Mouse (Mus musculus): ENCODE results near the gene Slc13a3. TPM values are rescaled to one million over a fixed set of nuclear protein-coding genes. Genes with fewer than 3 reads are reported as not detected.

The Slc13a3 gene
- polyA plus RNA-seq, 1 experiment from 2014 or later, result 0.89 TPM

GRCm38 (mm10) chr2:165497706-165498275 lies 24.8 kb upstream of the Slc13a3 start:
- Histone ChIP-seq H3K9ac (no peak overlapping the region), H3K27ac (replicated peaks) (no peak overlapping the region), H3K27me3 (no peaks in the 10 kb centered on the region), H3K9me3 (replicated peaks) (no peaks in the 10 kb centered on the region), H3K4me3 (replicated peaks) (no peak overlapping the region), H3K4me2 (replicated peaks) (no peak overlapping the region), H3K4me1 (peaks cover 16% of the 10 kb centered on the region), H3K36me3 (no peaks in the 10 kb centered on the region)
- ATAC-seq (ENCODE audit: insufficient number of reproducible peaks, low FRiP score, low TSS enrichment, low read depth), result no peak
- WGBS, result 58% methylated on average over 2 of the region's 2 CpGs

- Histone ChIP-seq H3K27me3 (no peaks in the 10 kb centered on the region), H3K36me3 (no peaks in the 10 kb centered on the region), H3K4me3 (replicated peaks) (no peak overlapping the region), H3K9me3 (replicated peaks) (no peaks in the 10 kb centered on the region), H3K27ac (replicated peaks) (no peak overlapping the region), H3K4me2 (replicated peaks) (no peak overlapping the region), H3K9ac (no peak overlapping the region), H3K4me1 (peaks cover 20% of the 10 kb centered on the region)
- no peak for ATAC-seq (ENCODE audit: insufficient number of reproducible peaks, low FRiP score, low TSS enrichment, low read depth)
These were observed 23.2 kb upstream of the Slc13a3 start for GRCm38 (mm10) chr2:165496251-165496650.

- peaks cover 14% of the 10 kb centered on the region for H3K36me3 ChIP-seq
- no peaks in the 10 kb centered on the region for H3K9me3 ChIP-seq (replicated peaks)
- H3K4me3 ChIP-seq (replicated peaks), result no peak overlapping the region
- H3K9ac ChIP-seq, result no peak overlapping the region
- WGBS, result 60% methylated on average over 2 of the region's 2 CpGs
- no peaks in the 10 kb centered on the region for H3K27me3 ChIP-seq
- H3K4me1 ChIP-seq, result peaks cover 20% of the 10 kb centered on the region
- no peak overlapping the region for H3K27ac ChIP-seq (replicated peaks)
- no peak for ATAC-seq (ENCODE audit: insufficient number of reproducible peaks, low FRiP score, low TSS enrichment, low read depth)
- H3K4me2 ChIP-seq (replicated peaks), result no peak overlapping the region
These were observed 21.5 kb upstream of the Slc13a3 start for GRCm38 (mm10) chr2:165494495-165494894.

GRCm38 (mm10) chr2:165493587-165494210 lies 20.7 kb upstream of the Slc13a3 start:
- H3K4me2 ChIP-seq (replicated peaks), result peak overlapping the region; percentile 80
- H3K27ac ChIP-seq (replicated peaks), result no peak overlapping the region; the same call in 1 of the 2 replicates
- H3K27me3 ChIP-seq, result no peaks in the 10 kb centered on the region
- H3K4me1 ChIP-seq, result peaks cover 15% of the 10 kb centered on the region
- H3K9ac ChIP-seq, result peak overlapping the region; percentile 74
- H3K4me3 ChIP-seq (replicated peaks), result peak overlapping the region; percentile 73
- 20% methylated on average over 17 of the region's 17 CpGs for WGBS
- H3K9me3 ChIP-seq (replicated peaks), result no peaks in the 10 kb centered on the region
- H3K36me3 ChIP-seq, result peaks cover 22% of the 10 kb centered on the region
- ATAC-seq (ENCODE audit: insufficient number of reproducible peaks, low FRiP score, low TSS enrichment, low read depth), result no peak

- H3K27me3 ChIP-seq, result no peaks in the 10 kb centered on the region
- peak within 1 kb of the TSS; percentile 74 for H3K9ac ChIP-seq
- peaks cover 15% of the 10 kb centered on the region for H3K4me1 ChIP-seq
- H3K4me3 ChIP-seq (replicated peaks), result peak within 1 kb of the TSS; percentile 73
- H3K9me3 ChIP-seq (replicated peaks), result no peaks in the 10 kb centered on the region
- H3K4me2 ChIP-seq (replicated peaks), result peak within 1 kb of the TSS; percentile 80
- under 1% methylated on average over 84 of the region's 84 CpGs for WGBS
- peaks cover 29% of the 10 kb centered on the region for H3K36me3 ChIP-seq
- peak; percentile 88 for ATAC-seq (ENCODE audit: insufficient number of reproducible peaks, low FRiP score, low TSS enrichment, low read depth)
- peak within 1 kb of the TSS; percentile 86 for H3K27ac ChIP-seq (replicated peaks)
These were observed 19.9 kb upstream of the Slc13a3 start, which contains the start of gene Trp53rka for GRCm38 (mm10) chr2:165492648-165493553. TSS of gene Trp53rka (minus strand) at chr2:165493324.

GRCm38 (mm10) chr2:165486881-165487535 lies 14.0 kb upstream of the Slc13a3 start:
- no peaks in the 10 kb centered on the region for H3K27me3 ChIP-seq
- no peak overlapping the region for H3K9ac ChIP-seq
- ATAC-seq (ENCODE audit: insufficient number of reproducible peaks, low FRiP score, low TSS enrichment, low read depth), result no peak
- no peak overlapping the region for H3K4me3 ChIP-seq (replicated peaks)
- no peaks in the 10 kb centered on the region for H3K9me3 ChIP-seq (replicated peaks)
- peaks cover 29% of the 10 kb centered on the region for H3K36me3 ChIP-seq
- no peak overlapping the region for H3K4me2 ChIP-seq (replicated peaks)
- WGBS, result 28% methylated on average over 8 of the region's 8 CpGs
- H3K4me1 ChIP-seq, result peaks cover 14% of the 10 kb centered on the region
- H3K27ac ChIP-seq (replicated peaks), result no peak overlapping the region

- no peak overlapping the region for H3K9ac ChIP-seq
- H3K4me2 ChIP-seq (replicated peaks), result no peak overlapping the region
- no peaks in the 10 kb centered on the region for H3K27me3 ChIP-seq
- H3K4me3 ChIP-seq (replicated peaks), result no peak overlapping the region
- peaks cover 29% of the 10 kb centered on the region for H3K36me3 ChIP-seq
- peaks cover 12% of the 10 kb centered on the region for H3K4me1 ChIP-seq
- no peak overlapping the region for H3K27ac ChIP-seq (replicated peaks)
- 70% methylated on average over 5 of the region's 5 CpGs for WGBS
- no peak for ATAC-seq (ENCODE audit: insufficient number of reproducible peaks, low FRiP score, low TSS enrichment, low read depth)
- H3K9me3 ChIP-seq (replicated peaks), result no peaks in the 10 kb centered on the region
These were observed 13.4 kb upstream of the Slc13a3 start for GRCm38 (mm10) chr2:165486401-165486800.

GRCm38 (mm10) chr2:165485826-165486225 lies 12.8 kb upstream of the Slc13a3 start:
- no peaks in the 10 kb centered on the region for H3K27me3 ChIP-seq
- H3K4me3 ChIP-seq (replicated peaks), result no peak overlapping the region
- H3K27ac ChIP-seq (replicated peaks), result no peak overlapping the region
- ATAC-seq (ENCODE audit: insufficient number of reproducible peaks, low FRiP score, low TSS enrichment, low read depth), result no peak
- no peaks in the 10 kb centered on the region for H3K9me3 ChIP-seq (replicated peaks)
- H3K9ac ChIP-seq, result no peak overlapping the region
- peaks cover 12% of the 10 kb centered on the region for H3K4me1 ChIP-seq
- WGBS, result 40% methylated on average over 3 of the region's 3 CpGs
- H3K36me3 ChIP-seq, result peaks cover 29% of the 10 kb centered on the region
- H3K4me2 ChIP-seq (replicated peaks), result no peak overlapping the region

- Histone ChIP-seq H3K27ac (replicated peaks) (no peak overlapping the region), H3K36me3 (peaks cover 12% of the 10 kb centered on the region), H3K9me3 (replicated peaks) (no peaks in the 10 kb centered on the region), H3K4me1 (peaks cover 12% of the 10 kb centered on the region), H3K9ac (no peak overlapping the region), H3K27me3 (no peaks in the 10 kb centered on the region), H3K4me3 (replicated peaks) (no peak overlapping the region), H3K4me2 (replicated peaks) (no peak overlapping the region)
- no peak for ATAC-seq (ENCODE audit: insufficient number of reproducible peaks, low FRiP score, low TSS enrichment, low read depth)
- 41% methylated on average over 6 of the region's 6 CpGs for WGBS
These were observed 11.1 kb upstream of the Slc13a3 start for GRCm38 (mm10) chr2:165484152-165484551.

- ATAC-seq (ENCODE audit: insufficient number of reproducible peaks, low FRiP score, low TSS enrichment, low read depth), result no peak
- Histone ChIP-seq H3K4me3 (replicated peaks) (no peak overlapping the region), H3K9ac (no peak overlapping the region), H3K9me3 (replicated peaks) (no peaks in the 10 kb centered on the region), H3K36me3 (no peaks in the 10 kb centered on the region), H3K27ac (replicated peaks) (no peak overlapping the region), H3K4me1 (peaks cover 10% of the 10 kb centered on the region), H3K27me3 (no peaks in the 10 kb centered on the region), H3K4me2 (replicated peaks) (no peak overlapping the region)
- 53% methylated on average over 8 of the region's 8 CpGs for WGBS
These were observed 9.0 kb upstream of the Slc13a3 start for GRCm38 (mm10) chr2:165482003-165482402.

GRCm38 (mm10) chr2:165475850-165476249 lies 2.8 kb upstream of the Slc13a3 start:
- ATAC-seq (ENCODE audit: insufficient number of reproducible peaks, low FRiP score, low TSS enrichment, low read depth), result no peak
- Histone ChIP-seq H3K4me1 (peaks cover 4% of the 10 kb centered on the region), H3K4me3 (replicated peaks) (no peak overlapping the region), H3K9ac (no peak overlapping the region), H3K27me3 (peaks cover 33% of the 10 kb centered on the region), H3K4me2 (replicated peaks) (no peak overlapping the region), H3K36me3 (no peaks in the 10 kb centered on the region), H3K9me3 (replicated peaks) (no peaks in the 10 kb centered on the region), H3K27ac (replicated peaks) (no peak overlapping the region)
- WGBS, result 63% methylated on average over 5 of the region's 5 CpGs
